Mouse (Mus musculus) embryonic facial prominence, embryonic 15.5 days (tissue): ENCODE results near the gene Olfr1495. TPM values are rescaled to one million over a fixed set of nuclear protein-coding genes. Genes with fewer than 3 reads are reported as not detected.

Experiments
- polyA plus RNA-seq: library from polyadenylated mRNA; unstranded; fragments of >200 nt; fragmentation: Nextera tagmentation; extraction: Ambion mirVana; gene quantifications from 2 replicates; pipeline ENCODE4 v1.2.1, GENCODE M21; 2015

Gene Olfr1495
- polyA plus RNA-seq, 1 experiment from 2014 or later = 0.09 TPM

Other genes with a start within 250 kb of the Olfr1495 start
- not detected in 2 replicates for gene Olfr1480, start 236.7 kb upstream of the Olfr1495 start, polyA plus RNA-seq
- gene Olfr1484, start 181.1 kb upstream of the Olfr1495 start, polyA plus RNA-seq = not detected in 2 replicates
- gene Olfr1487, start 147.2 kb upstream of the Olfr1495 start, polyA plus RNA-seq = not detected in 2 replicates
- 0.05 TPM in 1 of 2 replicates, not detected in the other for gene Olfr1489, start 133.0 kb upstream of the Olfr1495 start, polyA plus RNA-seq
- not detected in 2 replicates for gene Olfr1490, start 113.5 kb upstream of the Olfr1495 start, polyA plus RNA-seq
- not detected in 2 replicates for gene Olfr1491, start 67.3 kb upstream of the Olfr1495 start, polyA plus RNA-seq
- gene Olfr1493-ps1, start 41.3 kb upstream of the Olfr1495 start, polyA plus RNA-seq = not detected in 2 replicates
- gene Olfr1494, start 24.9 kb upstream of the Olfr1495 start, polyA plus RNA-seq = not detected in 2 replicates
- gene Olfr1496, start 13.3 kb downstream of the Olfr1495 start, polyA plus RNA-seq = not detected in 2 replicates
- 0.24 TPM in 1 of 2 replicates, not detected in the other for gene Olfr1497, start 33.6 kb downstream of the Olfr1495 start, polyA plus RNA-seq
- not detected in 2 replicates for gene Olfr1499, start 54.8 kb downstream of the Olfr1495 start, polyA plus RNA-seq
- gene Olfr1500, start 65.9 kb downstream of the Olfr1495 start, polyA plus RNA-seq = 0.16 and 0.23 TPM in 2 replicates
- 0.04 and 0.25 TPM in 2 replicates for gene Olfr1501, start 86.1 kb downstream of the Olfr1495 start, polyA plus RNA-seq
- gene Olfr1502, start 97.2 kb downstream of the Olfr1495 start, polyA plus RNA-seq = not detected in 2 replicates
- gene Olfr1504, start 133.3 kb downstream of the Olfr1495 start, polyA plus RNA-seq = not detected in 2 replicates
- gene Olfr1505, start 148.9 kb downstream of the Olfr1495 start, polyA plus RNA-seq = not detected in 2 replicates